Mouse (Mus musculus): ENCODE measurements around the gene S100pbp. TPM values are rescaled to one million over a fixed set of nuclear protein-coding genes. Genes with fewer than 3 reads are reported as not detected.
A peak's percentile ranks its signal among the peaks of the same experiment; 100 is the strongest.
"Not testable (repeated sequence)": the region's sequence is repeated elsewhere in the genome, so short reads cannot be mapped to it uniquely, and the experiment has no call there.

The S100pbp gene
- polyA plus RNA-seq, 1 experiment from 2014 or later, result 30.5 TPM

GRCm38 (mm10) chr4:129223421-129224281, 34.1 kb upstream of the S100pbp start:
- Histone ChIP-seq H3K36me3 (ENCODE audit: control insufficient read depth, insufficient read depth, low read length) (peaks cover 8% of the 10 kb centered on the region; the same call in 1 of the 2 replicates), H3K4me3 (ENCODE audit: low read depth, low read length) (peak overlapping the region; percentile 20), H3K27me3 (ENCODE audit: control insufficient read depth, insufficient read depth, low read length) (peaks cover 2% of the 10 kb centered on the region; the same call in 1 of the 2 replicates), H3K9me3 (ENCODE audit: control insufficient read depth, low read length) (no peaks in the 10 kb centered on the region), H3K27ac (replicated peaks; ENCODE audit: low read depth, low read length) (no peak overlapping the region), H3K4me1 (ENCODE audit: control insufficient read depth, insufficient read depth, low read length) (peaks cover 43% of the 10 kb centered on the region), H3K9ac (ENCODE audit: low read length) (peak overlapping the region; percentile 45), H3K4me2 (ENCODE audit: low read depth, severe bottlenecking) (peak overlapping the region; percentile 55)
- DNase-seq (ENCODE audit: low spot score) (peak; percentile 56), ATAC-seq (ENCODE audit: insufficient number of reproducible peaks, low FRiP score, low TSS enrichment, low read depth) (0 out of 2 replicates have a peak, but pooled peaks have one; percentile 32)
- WGBS, result 30% methylated on average over 55 of the region's 55 CpGs

GRCm38 (mm10) chr4:129222019-129222925, 32.7 kb upstream of the S100pbp start:
- no peak overlapping the region for H3K4me2 ChIP-seq (ENCODE audit: low read depth, severe bottlenecking)
- H3K9me3 ChIP-seq (ENCODE audit: control insufficient read depth, low read length), result no peaks in the 10 kb centered on the region
- no peak overlapping the region for H3K4me3 ChIP-seq (ENCODE audit: low read depth, low read length)
- H3K27me3 ChIP-seq (ENCODE audit: control insufficient read depth, insufficient read depth, low read length), result no peaks in the 10 kb centered on the region; the same call in 1 of the 2 replicates
- H3K36me3 ChIP-seq (ENCODE audit: control insufficient read depth, insufficient read depth, low read length), result peaks cover 10% of the 10 kb centered on the region
- ATAC-seq (ENCODE audit: insufficient number of reproducible peaks, low FRiP score, low TSS enrichment, low read depth), result no peak
- H3K9ac ChIP-seq (ENCODE audit: low read length), result no peak overlapping the region
- peaks cover 33% of the 10 kb centered on the region for H3K4me1 ChIP-seq (ENCODE audit: control insufficient read depth, insufficient read depth, low read length)
- no peak for DNase-seq (ENCODE audit: low spot score)
- no peak overlapping the region for H3K27ac ChIP-seq (replicated peaks; ENCODE audit: low read depth, low read length)
- 62% methylated on average over 31 of the region's 31 CpGs for WGBS

GRCm38 (mm10) chr4:129221097-129222010, 31.8 kb upstream of the S100pbp start:
- Histone ChIP-seq H3K36me3 (ENCODE audit: control insufficient read depth, insufficient read depth, low read length) (peaks cover 15% of the 10 kb centered on the region), H3K4me3 (ENCODE audit: low read depth, low read length) (no peak overlapping the region), H3K4me2 (ENCODE audit: low read depth, severe bottlenecking) (no peak overlapping the region), H3K27me3 (ENCODE audit: control insufficient read depth, insufficient read depth, low read length) (no peaks in the 10 kb centered on the region; the same call in 1 of the 2 replicates), H3K27ac (replicated peaks; ENCODE audit: low read depth, low read length) (no peak overlapping the region), H3K9me3 (ENCODE audit: control insufficient read depth, low read length) (no peaks in the 10 kb centered on the region), H3K9ac (ENCODE audit: low read length) (no peak overlapping the region), H3K4me1 (ENCODE audit: control insufficient read depth, insufficient read depth, low read length) (peaks cover 24% of the 10 kb centered on the region)
- 75% methylated on average over 23 of the region's 23 CpGs for WGBS
- DNase-seq (ENCODE audit: low spot score) (no peak), ATAC-seq (ENCODE audit: insufficient number of reproducible peaks, low FRiP score, low TSS enrichment, low read depth) (no peak)

GRCm38 (mm10) chr4:129220376-129221089, 31.0 kb upstream of the S100pbp start:
- 79% methylated on average over 7 of the region's 7 CpGs for WGBS
- Histone ChIP-seq H3K4me2 (ENCODE audit: low read depth, severe bottlenecking) (no peak overlapping the region), H3K4me1 (ENCODE audit: control insufficient read depth, insufficient read depth, low read length) (peaks cover 18% of the 10 kb centered on the region), H3K9me3 (ENCODE audit: control insufficient read depth, low read length) (no peaks in the 10 kb centered on the region), H3K27ac (replicated peaks; ENCODE audit: low read depth, low read length) (no peak overlapping the region), H3K27me3 (ENCODE audit: control insufficient read depth, insufficient read depth, low read length) (no peaks in the 10 kb centered on the region; the same call in 1 of the 2 replicates), H3K4me3 (ENCODE audit: low read depth, low read length) (no peak overlapping the region), H3K36me3 (ENCODE audit: control insufficient read depth, insufficient read depth, low read length) (peaks cover 17% of the 10 kb centered on the region), H3K9ac (ENCODE audit: low read length) (no peak overlapping the region)
- no peak for ATAC-seq (ENCODE audit: insufficient number of reproducible peaks, low FRiP score, low TSS enrichment, low read depth)
- DNase-seq (ENCODE audit: low spot score), result no peak

GRCm38 (mm10) chr4:129219198-129219597, 29.7 kb upstream of the S100pbp start:
- Histone ChIP-seq H3K27me3 (ENCODE audit: control insufficient read depth, insufficient read depth, low read length) (no peaks in the 10 kb centered on the region; the same call in 1 of the 2 replicates), H3K4me1 (ENCODE audit: control insufficient read depth, insufficient read depth, low read length) (peaks cover 18% of the 10 kb centered on the region), H3K27ac (replicated peaks; ENCODE audit: low read depth, low read length) (no peak overlapping the region), H3K9me3 (ENCODE audit: control insufficient read depth, low read length) (no peaks in the 10 kb centered on the region), H3K4me2 (ENCODE audit: low read depth, severe bottlenecking) (no peak overlapping the region), H3K9ac (ENCODE audit: low read length) (no peak overlapping the region), H3K4me3 (ENCODE audit: low read depth, low read length) (no peak overlapping the region), H3K36me3 (ENCODE audit: control insufficient read depth, insufficient read depth, low read length) (peaks cover 26% of the 10 kb centered on the region)
- 74% methylated on average over 10 of the region's 10 CpGs for WGBS
- no peak for DNase-seq (ENCODE audit: low spot score)
- no peak for ATAC-seq (ENCODE audit: insufficient number of reproducible peaks, low FRiP score, low TSS enrichment, low read depth)

GRCm38 (mm10) chr4:129218569-129219175, 29.1 kb upstream of the S100pbp start:
- Histone ChIP-seq H3K4me2 (ENCODE audit: low read depth, severe bottlenecking) (no peak overlapping the region), H3K27me3 (ENCODE audit: control insufficient read depth, insufficient read depth, low read length) (no peaks in the 10 kb centered on the region), H3K9ac (ENCODE audit: low read length) (no peak overlapping the region), H3K9me3 (ENCODE audit: control insufficient read depth, low read length) (no peaks in the 10 kb centered on the region), H3K36me3 (ENCODE audit: control insufficient read depth, insufficient read depth, low read length) (peaks cover 31% of the 10 kb centered on the region), H3K27ac (replicated peaks; ENCODE audit: low read depth, low read length) (no peak overlapping the region; the same call in 1 of the 2 replicates), H3K4me3 (ENCODE audit: low read depth, low read length) (no peak overlapping the region), H3K4me1 (ENCODE audit: control insufficient read depth, insufficient read depth, low read length) (peaks cover 13% of the 10 kb centered on the region)
- DNase-seq (ENCODE audit: low spot score), result no peak
- no peak for ATAC-seq (ENCODE audit: insufficient number of reproducible peaks, low FRiP score, low TSS enrichment, low read depth)
- WGBS, result 57% methylated on average over 7 of the region's 7 CpGs

- 81% methylated on average over 3 of the region's 3 CpGs for WGBS
- not testable (repeated sequence) for DNase-seq (ENCODE audit: low spot score); H3K4me2 ChIP-seq (ENCODE audit: low read depth, severe bottlenecking); ATAC-seq (ENCODE audit: insufficient number of reproducible peaks, low FRiP score, low TSS enrichment, low read depth); H3K27ac ChIP-seq (replicated peaks; ENCODE audit: low read depth, low read length); H3K9ac ChIP-seq (ENCODE audit: low read length); H3K4me3 ChIP-seq (ENCODE audit: low read depth, low read length); H3K4me1 ChIP-seq (ENCODE audit: control insufficient read depth, insufficient read depth, low read length); H3K27me3 ChIP-seq (ENCODE audit: control insufficient read depth, insufficient read depth, low read length); H3K9me3 ChIP-seq (ENCODE audit: control insufficient read depth, low read length)
- peaks cover 47% of the 10 kb centered on the region for H3K36me3 ChIP-seq (ENCODE audit: control insufficient read depth, insufficient read depth, low read length)
Observed at GRCm38 (mm10) chr4:129212486-129212885, 23.0 kb upstream of the S100pbp start.

Data from limb, embryonic 11.5 days (tissue).